Mouse (Mus musculus): Measurements from ENCODE around the gene Tfpi.
"Not testable (repeated sequence)": the region's sequence is repeated elsewhere in the genome, so short reads cannot be mapped to it uniquely, and the experiment has no call there.

Tfpi gene

DNA sequence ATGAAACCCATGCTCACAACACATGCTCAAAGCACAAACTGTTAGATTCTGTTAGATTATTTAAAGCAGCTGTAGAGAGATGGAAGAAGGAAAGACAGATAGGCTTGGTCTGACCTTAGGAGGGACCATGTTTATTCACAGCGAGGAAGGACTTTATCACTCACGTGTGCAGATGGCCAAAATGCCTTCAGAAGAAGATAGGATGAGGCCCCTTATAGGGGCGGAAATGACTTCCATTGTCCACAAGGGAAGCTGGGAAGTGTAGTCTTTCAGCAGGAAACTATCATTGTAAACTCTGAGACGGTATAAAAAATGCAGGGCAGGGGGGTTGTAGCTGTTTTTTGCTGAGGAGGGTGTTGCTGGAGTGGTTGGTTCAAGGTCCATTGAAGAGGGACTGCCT lies at the start of gene Tfpi:
Gene Tfpi (minus strand): TSS at position 199 of the 400 bp plus-strand sequence.
- DNase-seq (ENCODE audit: low spot score), result no peak

DNA sequence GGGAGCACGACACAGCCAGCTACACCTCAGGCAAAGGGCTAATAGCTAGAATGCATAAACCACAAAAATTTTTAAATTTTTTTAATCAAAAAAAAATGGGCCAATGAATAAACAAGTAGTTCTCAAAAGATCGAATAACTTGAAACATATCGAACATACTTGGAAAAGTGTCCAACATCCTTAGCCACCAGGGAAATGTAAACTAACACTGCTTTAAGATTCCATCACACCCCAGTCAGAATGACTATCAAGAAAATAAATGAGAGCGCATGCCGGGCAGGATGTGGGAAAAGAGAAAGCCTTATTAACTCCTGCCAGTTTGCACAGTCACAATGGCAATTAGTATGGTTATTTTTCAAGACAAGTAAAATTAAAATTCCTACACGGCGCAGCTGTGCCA lies 49.6 kb upstream of the Tfpi start:
- no peak for DNase-seq (ENCODE audit: low spot score)

DNA sequence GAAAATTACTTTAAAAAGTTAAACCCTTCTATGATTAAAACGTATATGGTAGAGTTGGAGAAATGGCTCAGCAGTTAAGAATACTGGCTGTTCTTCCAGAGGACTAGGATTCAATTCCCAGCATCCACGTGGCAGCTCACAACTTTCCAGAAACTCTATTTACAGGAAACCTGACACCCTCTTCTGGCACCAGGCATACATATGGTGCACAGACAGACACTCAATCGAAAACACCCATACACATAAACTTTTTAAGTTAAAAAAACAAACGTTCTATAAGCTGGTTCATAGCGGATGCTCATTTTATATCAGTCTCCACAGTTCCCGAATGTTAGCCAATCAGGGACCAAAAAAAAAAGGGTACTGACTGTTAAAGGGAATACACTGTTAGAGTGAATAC lies 49.2 kb upstream of the Tfpi start:
- DNase-seq (ENCODE audit: low spot score), result no peak

DNA sequence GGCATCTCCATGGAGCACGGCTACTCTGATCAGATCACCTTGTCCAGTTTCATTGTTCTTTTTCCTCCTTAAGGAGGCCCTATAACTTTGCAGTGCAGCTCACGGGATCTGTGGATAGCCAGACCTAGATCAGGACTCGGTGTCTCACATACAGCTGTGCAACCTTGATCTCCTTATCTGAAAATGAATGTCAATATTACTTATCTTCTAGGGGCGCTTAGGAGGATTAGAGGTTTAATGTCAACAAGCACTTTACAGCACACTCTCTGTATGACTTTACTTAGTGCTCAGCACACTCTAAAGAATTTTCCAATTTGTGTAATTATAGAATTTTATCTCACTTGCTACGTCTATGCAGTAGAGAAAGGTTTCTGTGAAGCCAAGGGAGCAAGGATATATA lies 48.5 kb upstream of the Tfpi start:
- no peak for DNase-seq (ENCODE audit: low spot score)

DNA sequence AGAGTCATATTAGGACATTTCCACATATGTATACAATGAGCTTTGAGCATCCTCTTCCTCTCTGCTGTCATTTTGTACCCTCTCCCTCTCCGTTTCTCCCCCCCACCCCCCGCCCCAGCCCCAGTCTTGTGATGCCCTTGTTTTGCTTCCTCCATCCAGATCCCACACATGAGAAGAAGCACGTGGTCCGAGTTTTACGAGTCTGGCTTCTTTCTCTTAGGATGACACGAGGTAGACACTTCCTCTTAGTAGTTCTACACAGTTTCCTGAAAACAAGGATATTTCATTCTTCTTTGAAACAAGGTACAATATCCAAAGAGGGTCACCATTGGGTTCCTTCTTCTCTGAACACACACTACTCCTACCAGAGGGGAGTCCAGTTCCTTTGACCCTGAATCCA lies 47.4 kb upstream of the Tfpi start:
- DNase-seq (ENCODE audit: low spot score), result no peak

DNA sequence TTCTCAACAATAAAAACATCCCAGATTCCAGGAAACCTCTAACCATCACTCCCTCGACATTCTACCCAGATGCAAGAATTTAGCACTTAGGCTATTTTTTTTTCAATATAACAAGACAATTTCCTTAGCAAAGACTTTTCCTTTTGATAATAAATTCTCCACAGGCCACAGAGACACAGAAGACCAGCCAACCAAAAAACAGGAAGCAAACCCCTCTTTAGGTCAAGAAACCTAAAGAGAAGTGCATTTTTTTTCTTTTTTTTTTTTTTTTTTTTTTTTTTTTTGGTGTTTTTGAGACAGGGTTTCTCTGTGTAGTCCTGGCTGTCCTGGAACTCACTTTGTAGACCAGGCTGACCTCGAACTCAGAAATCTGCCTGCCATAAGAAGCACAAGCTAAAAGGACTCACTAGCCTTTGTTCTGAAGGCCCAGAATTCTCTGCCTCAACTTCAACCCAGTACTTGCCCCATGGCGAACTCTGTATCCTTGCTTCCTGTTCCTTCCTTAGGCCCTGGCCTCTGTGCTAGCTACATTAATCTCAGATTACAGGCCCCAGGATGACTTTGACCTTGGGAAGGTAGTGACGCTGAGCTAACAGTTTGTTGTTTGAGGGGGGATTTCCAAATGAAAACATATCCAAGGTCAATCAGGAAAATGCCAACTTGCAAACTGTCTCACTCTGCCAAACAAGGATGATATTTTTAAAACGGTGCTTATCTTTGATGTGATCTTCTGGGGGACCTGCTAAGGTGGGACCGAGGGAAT lies 46.7 kb upstream of the Tfpi start:
- DNase-seq (ENCODE audit: low spot score), result no peak

DNA sequence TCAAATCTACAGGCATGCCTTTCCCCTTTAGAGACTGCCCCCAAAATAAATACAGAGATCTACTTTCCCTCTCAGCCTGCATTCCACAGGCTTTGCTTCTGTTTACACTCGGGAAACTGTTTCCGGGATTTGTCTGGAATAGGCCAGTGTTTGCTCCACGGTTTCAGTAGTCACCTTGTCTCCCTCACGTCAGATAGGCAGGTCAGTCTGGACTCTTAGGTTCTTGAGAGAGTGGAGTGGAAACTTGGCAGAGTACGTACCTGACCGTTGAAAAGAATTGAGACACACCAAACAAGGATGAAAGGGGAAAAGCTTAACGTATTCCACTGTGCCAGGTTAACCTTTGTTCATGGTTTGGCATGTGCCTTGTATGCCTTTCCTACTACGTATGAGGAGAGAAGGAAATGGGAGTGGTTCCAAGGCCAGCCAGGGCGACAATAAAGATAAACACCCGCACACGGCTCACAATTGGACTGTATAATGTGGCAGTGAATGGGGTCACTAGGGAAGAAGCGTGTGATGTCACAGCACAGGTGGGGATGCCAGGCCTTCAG lies 43.0 kb upstream of the Tfpi start:
- no peak for DNase-seq (ENCODE audit: low spot score)

DNA sequence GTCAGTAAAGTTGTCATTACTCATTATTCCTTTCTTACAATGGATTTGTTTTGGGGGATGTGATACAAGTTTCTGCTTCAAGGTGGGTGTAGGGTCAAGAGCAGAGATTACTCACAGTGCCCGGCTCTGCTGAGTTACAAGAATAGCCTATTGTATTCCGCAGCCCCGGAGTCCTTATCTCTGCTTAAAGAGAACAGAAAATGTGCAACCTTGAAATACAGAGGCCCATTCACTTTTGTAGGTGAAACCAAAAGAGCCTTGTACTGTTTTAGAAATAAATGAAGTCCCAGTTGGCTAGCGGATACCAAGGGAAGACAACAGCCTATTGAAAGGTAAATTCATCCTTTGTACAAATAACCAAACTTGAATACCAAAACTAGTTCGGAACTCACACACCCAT lies 42.2 kb upstream of the Tfpi start:
- DNase-seq (ENCODE audit: low spot score), result no peak

DNA sequence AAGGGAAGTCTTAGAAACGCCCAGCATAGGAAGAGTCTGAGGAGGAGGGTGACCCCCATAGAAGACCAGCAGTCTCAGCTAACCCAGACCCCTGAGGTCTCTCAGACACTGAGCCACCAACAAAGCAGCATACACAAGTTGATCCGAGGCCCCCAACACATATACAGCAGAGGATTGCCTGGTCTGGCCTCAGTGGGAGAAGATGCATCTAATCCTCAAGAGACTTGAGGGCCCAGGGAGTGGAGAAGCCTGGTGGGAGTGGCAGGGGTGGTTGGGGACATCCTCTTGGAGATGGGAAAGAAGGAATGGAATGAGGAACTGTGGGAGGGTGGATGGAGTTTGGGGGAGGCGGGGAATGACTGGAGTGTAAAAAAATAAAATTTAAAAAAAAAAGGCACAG lies 36.7 kb upstream of the Tfpi start:
- no peak for DNase-seq (ENCODE audit: low spot score)

DNA sequence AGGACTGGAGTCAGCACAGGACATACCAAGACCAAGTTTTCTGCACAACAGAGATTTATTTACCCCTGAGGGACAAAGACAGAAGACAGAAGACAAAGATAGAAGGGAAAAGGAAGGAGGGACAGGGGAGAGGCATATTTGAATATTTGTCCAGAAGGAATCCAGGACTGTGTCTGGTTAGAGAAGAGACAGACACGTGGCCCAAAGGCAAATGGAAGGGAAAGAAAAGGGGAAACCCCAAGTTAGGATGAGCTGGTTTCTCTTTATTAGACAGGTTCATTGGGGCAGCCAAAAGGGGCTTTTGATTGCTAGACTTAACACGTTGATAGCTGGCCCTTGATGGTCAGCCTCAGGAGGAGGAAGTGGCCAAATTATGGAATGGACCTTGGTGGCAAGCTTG lies 34.9 kb upstream of the Tfpi start:
- DNase-seq (ENCODE audit: low spot score), result no peak

DNA sequence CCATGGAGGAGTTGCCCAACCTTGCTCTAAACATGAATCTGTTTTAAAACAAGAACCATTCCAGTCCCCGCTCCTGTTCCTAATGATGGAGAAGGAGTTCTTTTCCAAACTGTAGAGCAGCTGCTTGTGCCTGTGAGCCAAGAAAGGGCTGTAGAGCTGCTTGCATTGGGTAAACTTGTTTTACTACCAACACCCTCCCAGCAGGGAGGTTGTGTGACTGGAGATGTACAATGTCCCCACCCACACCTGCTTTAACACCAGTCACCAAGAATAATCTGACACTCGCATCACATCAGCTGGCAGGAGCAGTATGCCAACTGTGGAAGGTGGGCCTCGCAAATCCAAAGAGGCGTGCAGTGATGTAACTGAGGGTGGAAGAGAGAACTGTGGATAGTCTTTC lies 34.5 kb upstream of the Tfpi start:
- DNase-seq (ENCODE audit: low spot score), result no peak

DNA sequence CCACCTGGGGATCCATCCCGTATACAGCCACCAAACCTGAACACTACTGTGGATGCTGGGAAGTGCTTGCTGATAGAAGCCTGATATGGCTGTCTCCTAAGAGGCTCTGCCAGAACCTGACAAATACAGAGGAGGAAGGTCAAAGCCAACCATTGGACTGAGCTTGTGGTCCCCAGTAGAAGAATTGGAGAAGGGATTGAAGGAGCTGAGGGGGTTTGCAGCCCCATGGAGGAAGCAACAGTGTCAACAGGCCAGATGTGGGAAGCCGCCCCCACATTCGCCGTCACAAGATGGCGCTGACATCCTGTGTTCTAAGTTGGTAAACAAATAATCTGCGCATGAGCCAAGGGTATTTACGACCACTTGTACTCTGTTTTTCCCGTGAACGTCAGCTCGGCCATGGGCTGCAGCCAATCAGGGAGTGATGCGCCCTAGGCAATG lies 28.4 kb upstream of the Tfpi start:
- DNase-seq (ENCODE audit: low spot score), result not testable (repeated sequence)

DNA sequence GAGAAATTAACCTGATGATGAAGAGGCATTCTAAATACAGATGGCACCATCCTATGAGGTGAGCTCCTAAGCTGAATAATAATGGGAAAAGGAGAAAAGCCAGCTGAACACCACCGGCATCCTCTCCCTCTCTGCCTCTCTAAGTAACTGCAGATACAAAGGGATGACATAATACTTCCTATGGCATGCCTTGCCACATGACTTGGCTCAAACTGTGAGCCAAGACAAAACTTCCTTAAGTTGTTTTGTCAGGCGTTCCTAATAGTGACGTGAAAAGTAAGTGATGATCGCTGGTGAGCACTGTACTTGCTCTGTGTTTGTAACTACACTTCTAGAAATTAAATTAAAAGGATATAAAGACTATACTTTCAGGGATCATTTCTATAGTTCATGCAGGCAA lies 27.7 kb upstream of the Tfpi start:
- DNase-seq (ENCODE audit: low spot score), result no peak

DNA sequence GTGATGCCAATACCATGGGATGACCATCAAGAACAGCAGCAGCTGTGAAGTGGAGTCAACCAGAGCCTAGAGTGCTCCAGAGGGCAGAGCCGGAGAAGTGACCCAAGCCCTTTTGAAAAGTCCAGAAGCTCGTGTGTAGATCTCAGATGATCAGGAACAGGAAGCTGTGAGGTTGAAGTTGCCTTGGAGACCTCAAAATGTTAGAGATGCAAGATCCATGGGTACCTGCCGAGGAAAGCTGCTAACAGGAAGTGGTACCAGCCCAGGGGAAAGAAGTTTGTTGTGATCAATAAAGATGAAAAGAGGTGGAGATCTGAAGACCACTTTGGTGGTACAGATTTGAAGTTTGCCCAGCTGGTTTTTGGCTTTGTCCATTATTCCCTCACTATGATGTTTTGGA lies 22.3 kb upstream of the Tfpi start:
- no peak for DNase-seq (ENCODE audit: low spot score)

DNA sequence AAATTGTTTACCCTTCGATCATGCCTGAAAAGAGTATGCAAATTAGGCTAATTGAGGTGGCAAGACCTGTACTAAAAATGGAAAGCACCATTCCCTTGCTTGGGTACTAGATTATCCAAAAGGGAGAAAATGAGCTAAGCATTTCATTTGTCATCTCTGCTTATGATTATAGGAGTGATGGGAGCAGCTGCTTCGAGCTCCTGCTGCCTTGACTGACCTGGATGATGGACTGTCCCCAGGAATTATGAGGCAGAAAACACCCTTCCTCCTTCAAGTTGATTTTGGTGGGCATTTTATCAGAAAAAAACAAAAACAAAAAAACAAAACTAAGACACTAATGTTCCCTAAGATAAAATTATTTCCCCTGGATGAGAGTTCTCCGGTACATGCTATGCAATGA lies 18.5 kb upstream of the Tfpi start:
- DNase-seq (ENCODE audit: low spot score), result no peak

DNA sequence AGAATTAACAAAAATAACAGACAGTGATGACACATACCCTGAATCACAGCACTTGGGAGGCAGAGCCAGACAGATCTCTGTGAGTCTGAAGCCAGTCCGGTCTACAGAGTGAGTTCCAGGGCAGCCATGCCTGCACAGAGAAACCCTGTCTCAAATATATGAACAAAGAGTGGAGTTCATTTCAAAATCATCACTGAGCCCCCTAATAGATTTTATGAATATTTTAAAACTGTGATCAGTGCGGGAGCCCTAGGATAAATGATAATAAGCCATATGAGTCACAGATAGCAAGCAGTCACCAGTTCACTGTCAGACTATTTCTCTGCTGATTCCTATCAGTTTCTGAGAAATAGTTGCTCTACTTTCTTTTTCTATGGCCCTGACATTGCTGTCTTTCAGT lies 17.1 kb upstream of the Tfpi start:
- DNase-seq (ENCODE audit: low spot score), result no peak

DNA sequence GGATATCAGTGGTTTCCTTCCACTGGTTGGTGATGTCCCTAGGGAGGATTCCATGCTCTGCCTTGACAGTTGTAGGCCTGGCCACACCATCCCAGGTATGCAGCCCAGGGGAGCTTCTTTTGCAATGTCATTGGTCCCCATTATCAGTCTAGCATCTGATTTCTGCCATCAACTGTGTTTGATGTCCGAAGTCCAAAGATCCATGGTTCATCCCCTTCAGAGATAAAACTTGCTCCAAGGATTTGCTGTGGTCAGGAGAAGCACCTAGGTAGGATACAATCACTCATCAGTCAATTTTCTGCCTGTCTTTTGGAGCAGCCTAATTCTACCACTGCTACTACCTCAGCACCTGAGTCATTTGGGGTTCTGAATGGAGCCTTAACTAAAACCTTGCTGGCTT lies 15.1 kb upstream of the Tfpi start:
- DNase-seq (ENCODE audit: low spot score), result no peak

DNA sequence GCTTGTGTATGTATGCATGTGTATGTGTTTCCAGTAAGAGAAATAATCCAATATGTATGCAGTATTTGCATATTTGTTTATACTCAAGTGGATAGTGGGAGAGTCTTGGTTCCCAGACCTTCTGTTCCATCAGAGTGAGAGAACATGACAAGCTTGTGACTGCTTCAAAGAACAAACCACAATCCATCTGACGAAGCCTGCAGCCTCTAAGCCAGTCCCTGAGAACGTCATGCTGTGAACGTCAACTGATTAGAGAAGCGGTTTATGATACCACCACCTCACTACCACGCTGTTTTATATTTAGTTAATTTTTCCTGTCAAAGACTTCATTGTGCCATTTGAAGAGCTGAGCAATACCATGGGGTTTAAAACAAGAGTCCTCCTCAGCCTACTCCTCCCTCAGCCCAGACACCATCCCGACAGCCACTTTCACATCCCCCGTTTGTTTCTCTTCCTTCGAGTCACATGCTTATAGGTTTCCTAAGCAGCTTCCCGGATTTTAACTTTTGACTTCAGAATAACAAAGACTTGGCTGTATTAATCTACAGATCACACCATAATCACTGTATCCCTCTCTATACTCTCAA lies 11.2 kb upstream of the Tfpi start:
- DNase-seq (ENCODE audit: low spot score), result no peak

DNA sequence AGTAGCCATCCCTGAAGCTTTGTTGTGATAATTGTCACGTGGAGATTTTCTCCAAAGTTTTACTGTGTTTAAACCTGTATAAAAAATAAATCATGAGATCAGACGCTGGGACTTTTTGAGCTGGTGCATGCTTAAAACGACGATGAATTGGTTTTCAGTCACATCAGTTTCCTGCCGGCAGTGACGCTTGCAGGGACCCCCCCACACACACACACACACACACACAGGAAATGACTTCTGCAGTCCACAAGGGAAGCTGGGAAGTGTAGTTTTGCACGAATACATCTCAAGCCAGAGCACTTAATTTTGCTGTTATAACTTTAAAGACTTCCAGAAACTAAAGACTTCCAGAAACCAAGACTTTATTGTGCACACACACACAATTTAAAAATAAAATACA lies 5.3 kb upstream of the Tfpi start:
- no peak for DNase-seq (ENCODE audit: low spot score)

DNA sequence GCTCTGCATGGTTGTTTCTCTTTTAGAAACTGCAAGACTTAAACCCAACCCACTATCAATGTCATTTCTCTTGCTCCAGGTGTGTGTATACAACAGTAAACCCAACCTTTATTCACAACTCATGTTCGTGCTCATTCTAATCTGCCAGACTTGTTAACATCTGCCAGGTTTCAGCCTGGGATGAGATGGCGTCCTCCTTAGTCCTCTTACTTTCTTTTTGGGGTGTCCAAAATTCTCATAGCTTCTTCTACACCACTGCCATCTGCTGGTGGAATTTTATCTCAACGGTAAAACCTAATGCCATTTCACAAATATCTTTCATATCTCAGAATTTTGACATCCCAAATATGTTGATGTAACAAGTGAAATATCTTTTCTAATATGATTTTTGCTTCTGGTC lies 2.5 kb upstream of the Tfpi start:
- DNase-seq (ENCODE audit: low spot score), result peak; percentile 34

DNA sequence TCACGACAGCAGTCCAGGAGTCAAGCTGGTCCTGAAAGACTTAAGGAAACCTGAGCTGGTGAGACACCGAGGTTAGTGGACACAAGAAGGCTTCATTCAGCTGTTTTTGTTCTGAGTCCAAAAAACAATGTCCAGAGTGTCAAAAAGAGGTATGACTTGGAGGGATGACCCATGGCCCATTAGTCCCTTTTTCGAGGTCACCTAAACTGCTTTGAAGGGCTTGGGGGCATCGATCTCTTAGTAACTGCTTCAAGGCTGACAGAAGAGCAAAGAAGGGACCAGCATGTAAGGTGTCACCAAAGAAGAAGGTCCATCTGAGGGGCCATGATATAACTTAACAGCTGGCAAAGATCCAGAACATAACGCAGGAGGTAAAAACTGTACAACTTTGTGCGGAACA lies 1.2 kb upstream of the Tfpi start:
- no peak for DNase-seq (ENCODE audit: low spot score)

DNA sequence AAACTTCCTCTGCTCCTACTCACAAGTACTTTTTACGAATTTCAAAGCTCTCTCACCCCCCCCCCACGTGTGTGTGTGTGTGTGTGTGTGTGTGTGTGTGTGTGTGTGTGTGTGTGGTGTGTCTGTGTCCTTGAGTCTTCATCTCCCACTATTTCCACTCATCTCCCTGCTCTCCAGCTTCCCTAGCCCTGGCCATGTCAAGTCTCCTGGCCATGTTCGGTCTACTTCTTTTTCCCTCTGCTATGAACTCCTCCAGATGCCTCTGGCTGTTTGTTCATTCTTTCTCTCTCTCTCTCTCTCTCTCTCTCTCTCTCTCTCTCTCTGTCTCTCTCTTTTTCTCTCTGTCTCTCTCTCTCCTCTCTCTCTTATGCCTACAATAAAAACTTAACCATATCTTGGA lies 444 bp downstream of the Tfpi start:
- DNase-seq (ENCODE audit: low spot score), result no peak

DNA sequence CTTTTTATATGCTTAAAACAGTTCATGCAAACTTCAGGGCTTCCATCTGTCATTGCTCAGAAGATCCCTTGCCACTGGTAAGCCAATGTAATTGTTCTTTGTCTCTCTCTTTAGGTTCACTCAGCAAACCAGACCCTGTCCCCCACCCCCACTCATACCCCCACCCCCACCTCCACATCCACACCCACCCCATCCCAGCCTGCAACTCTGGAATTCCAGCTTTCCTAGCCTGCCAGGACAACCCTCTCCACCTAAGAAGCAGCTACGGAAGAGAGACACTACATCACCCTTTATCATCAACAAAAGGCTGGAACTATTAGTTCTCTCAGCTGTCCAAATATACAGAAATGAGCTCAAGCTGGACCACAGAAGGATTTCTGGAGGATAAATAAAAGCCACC lies 974 bp downstream of the Tfpi start:
- no peak for DNase-seq (ENCODE audit: low spot score)

DNA sequence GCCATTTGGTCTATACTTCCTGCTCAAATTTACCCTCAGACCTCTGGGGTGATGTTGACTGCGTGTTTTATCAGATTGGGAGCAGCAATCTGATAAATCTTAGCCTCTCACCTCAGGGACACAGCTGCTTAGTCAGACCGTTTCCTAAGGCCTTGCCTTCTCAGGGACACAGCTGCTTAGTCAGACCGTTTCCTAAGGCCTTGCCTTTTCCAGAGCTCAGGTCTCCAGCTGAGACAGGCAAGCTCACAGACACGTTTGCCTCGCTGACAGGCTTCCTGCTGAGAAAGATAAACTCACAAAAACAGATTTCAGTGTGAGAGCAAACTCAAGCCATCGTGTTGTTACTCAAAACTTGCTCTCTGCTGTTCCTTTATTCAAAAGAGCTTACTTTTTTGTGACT lies 1.9 kb downstream of the Tfpi start:
- no peak for DNase-seq (ENCODE audit: low spot score)

Data from ovary, postnatal 14 days (tissue).